Mouse (Mus musculus): ENCODE results near the gene Sos1. TPM values are rescaled to one million over a fixed set of nuclear protein-coding genes. Genes with fewer than 3 reads are reported as not detected.

Sos1 gene
- polyA plus RNA-seq, 1 experiment from 2014 or later = 2.2 TPM

DNA sequence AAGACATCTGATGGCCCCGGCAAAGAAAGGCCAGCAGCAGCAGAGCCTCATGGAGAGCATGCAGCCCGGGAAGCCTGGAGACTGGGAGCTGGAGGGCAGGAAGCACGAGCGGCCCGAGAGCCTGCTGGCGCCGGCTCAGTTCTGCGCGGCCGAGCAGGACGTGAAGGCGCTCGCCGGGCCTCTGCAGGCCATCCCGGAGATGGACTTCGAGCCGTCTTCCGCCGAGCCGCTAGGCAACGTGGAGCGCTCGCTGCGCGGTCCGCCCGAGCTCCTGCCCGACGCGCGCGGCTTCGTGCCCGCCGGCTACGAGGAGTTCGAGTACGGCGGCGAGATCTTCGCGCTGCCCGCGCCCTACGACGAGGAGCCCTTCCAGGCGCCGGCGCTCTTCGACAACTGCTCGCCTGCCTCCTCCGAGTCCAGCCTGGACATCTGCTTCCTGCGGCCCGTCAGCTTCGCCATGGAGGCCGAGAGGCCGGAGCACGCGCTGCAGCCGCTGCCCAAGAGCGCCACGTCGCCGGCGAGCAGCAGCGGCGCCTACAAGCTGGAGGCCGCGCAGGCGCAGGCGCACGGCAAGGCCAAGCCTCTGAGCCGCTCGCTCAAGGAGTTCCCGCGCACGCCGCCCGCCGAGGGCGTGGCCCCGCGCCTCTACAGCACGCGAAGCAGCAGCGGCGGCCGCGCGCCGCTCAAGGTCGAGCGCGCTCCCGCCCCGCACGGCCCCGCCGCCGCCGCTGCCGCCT, 107.1 kb downstream of the Sos1 start, which contains the start of gene Gm10190:
Gm10190 (minus strand) TSS at position 553 of the 737 bp plus-strand sequence.
- 6% methylated on average over 74 of the region's 102 CpGs for whole genome bisulfite sequencing

GRCm38 (mm10) chr17:80368606-80369005, 111.6 kb downstream of the Sos1 start:
- 82% methylated on average over 9 of the region's 9 CpGs for WGBS
- H3K9me3 ChIP-seq (ENCODE audit: control insufficient read depth, low read length) = no peaks in the 10 kb centered on the region

More for the DNA sequence above, 107.1 kb downstream of the Sos1 start, which contains the start of gene Gm10190:
- Histone ChIP-seq H3K27ac (replicated peaks) (peak within 1 kb of the TSS; percentile 74), H3K4me2 (replicated peaks; ENCODE audit: low read depth) (peak within 1 kb of the TSS; percentile 76), H3K4me1 (replicated peaks; ENCODE audit: control insufficient read depth, insufficient read depth) (0 out of 2 replicates have a peak, but pooled peaks cover 3% of the 10 kb centered on the region), H3K4me3 (ENCODE audit: low read depth, low read length) (peak within 1 kb of the TSS; percentile 43), H3K36me3 (ENCODE audit: control insufficient read depth, insufficient read depth, low read length) (no peaks in the 10 kb centered on the region), H3K9ac (ENCODE audit: low read length) (peak within 1 kb of the TSS; percentile 77), H3K9me3 (ENCODE audit: control insufficient read depth, low read length) (no peaks in the 10 kb centered on the region), H3K27me3 (ENCODE audit: control insufficient read depth, insufficient read depth, low read length) (no peaks in the 10 kb centered on the region)
- peak; percentile 99 for ATAC-seq (ENCODE audit: low FRiP score, low TSS enrichment)
- peak; percentile 93 for DNase-seq (ENCODE audit: low spot score)
- no peak for TF ChIP-seq EP300 (optimal IDR thresholded peaks at IDR 0.05)
- no peak for TF ChIP-seq CTCF (IDR thresholded peaks at IDR 0.05; ENCODE audit: low read depth)

DNA sequence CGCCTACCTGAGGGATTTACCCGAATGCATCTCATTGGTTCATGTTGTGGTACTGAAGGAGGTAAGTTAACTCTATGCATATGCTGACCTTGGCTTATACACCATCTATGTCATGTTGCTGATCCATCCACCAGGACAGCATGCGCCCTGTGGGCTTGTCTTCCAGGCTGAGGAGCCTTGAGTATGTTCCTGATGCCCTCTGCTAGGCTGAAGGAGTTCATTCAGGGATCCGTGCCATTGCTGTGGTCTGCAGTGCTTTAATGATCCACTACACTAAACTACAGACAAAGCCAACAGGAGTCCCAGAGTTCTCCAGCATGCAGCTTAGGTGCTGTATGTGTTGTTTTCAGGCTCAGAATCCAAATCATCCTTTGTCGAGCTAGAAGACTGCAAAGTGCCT, 113.0 kb downstream of the Sos1 start:
- no peaks in the 10 kb centered on the region for H3K4me1 ChIP-seq (replicated peaks; ENCODE audit: control insufficient read depth, insufficient read depth)
- H3K36me3 ChIP-seq (ENCODE audit: control insufficient read depth, insufficient read depth, low read length) = no peaks in the 10 kb centered on the region
- H3K9me3 ChIP-seq (ENCODE audit: control insufficient read depth, low read length) = no peaks in the 10 kb centered on the region
- H3K27ac ChIP-seq (replicated peaks) = no peak overlapping the region
- WGBS = 86% methylated on average over 5 of the region's 5 CpGs
- DNase-seq (ENCODE audit: low spot score) (no peak), ATAC-seq (ENCODE audit: low FRiP score, low TSS enrichment) (no peak)
- no peak overlapping the region for H3K9ac ChIP-seq (ENCODE audit: low read length)
- H3K27me3 ChIP-seq (ENCODE audit: control insufficient read depth, insufficient read depth, low read length) = no peaks in the 10 kb centered on the region
- no peak overlapping the region for H3K4me3 ChIP-seq (ENCODE audit: low read depth, low read length)
- TF ChIP-seq CTCF (IDR thresholded peaks at IDR 0.05; ENCODE audit: low read depth) (no peak), EP300 (optimal IDR thresholded peaks at IDR 0.05) (no peak)
- no peak overlapping the region for H3K4me2 ChIP-seq (replicated peaks; ENCODE audit: low read depth)

More at GRCm38 (mm10) chr17:80368606-80369005, 111.6 kb downstream of the Sos1 start:
- ATAC-seq (ENCODE audit: low FRiP score, low TSS enrichment) (no peak), DNase-seq (ENCODE audit: low spot score) (no peak)
- no peak for TF ChIP-seq EP300 (optimal IDR thresholded peaks at IDR 0.05)
- no peak for TF ChIP-seq CTCF (IDR thresholded peaks at IDR 0.05; ENCODE audit: low read depth)
- Histone ChIP-seq H3K27ac (replicated peaks) (no peak overlapping the region), H3K4me1 (replicated peaks; ENCODE audit: control insufficient read depth, insufficient read depth) (0 out of 2 replicates have a peak, but pooled peaks cover under 1% of the 10 kb centered on the region), H3K27me3 (ENCODE audit: control insufficient read depth, insufficient read depth, low read length) (no peaks in the 10 kb centered on the region), H3K36me3 (ENCODE audit: control insufficient read depth, insufficient read depth, low read length) (no peaks in the 10 kb centered on the region), H3K4me2 (replicated peaks; ENCODE audit: low read depth) (no peak overlapping the region), H3K4me3 (ENCODE audit: low read depth, low read length) (no peak overlapping the region), H3K9ac (ENCODE audit: low read length) (no peak overlapping the region)

GRCm38 (mm10) chr17:80360245-80360644, 120.0 kb downstream of the Sos1 start:
- ATAC-seq (ENCODE audit: low FRiP score, low TSS enrichment) (no peak), DNase-seq (ENCODE audit: low spot score) (no peak)
- no peak overlapping the region for H3K4me2 ChIP-seq (replicated peaks; ENCODE audit: low read depth)
- H3K9me3 ChIP-seq (ENCODE audit: control insufficient read depth, low read length) = no peaks in the 10 kb centered on the region
- TF ChIP-seq EP300 (optimal IDR thresholded peaks at IDR 0.05) = no peak
- no peak for TF ChIP-seq CTCF (IDR thresholded peaks at IDR 0.05; ENCODE audit: low read depth)
- H3K9ac ChIP-seq (ENCODE audit: low read length) = no peak overlapping the region
- no peak overlapping the region for H3K4me3 ChIP-seq (ENCODE audit: low read depth, low read length)
- no peaks in the 10 kb centered on the region for H3K27me3 ChIP-seq (ENCODE audit: control insufficient read depth, insufficient read depth, low read length)
- no peaks in the 10 kb centered on the region for H3K36me3 ChIP-seq (ENCODE audit: control insufficient read depth, insufficient read depth, low read length)
- no peaks in the 10 kb centered on the region for H3K4me1 ChIP-seq (replicated peaks; ENCODE audit: control insufficient read depth, insufficient read depth)
- H3K27ac ChIP-seq (replicated peaks) = no peak overlapping the region
- 70% methylated on average over 8 of the region's 8 CpGs for WGBS

- ATAC-seq (ENCODE audit: low FRiP score, low TSS enrichment) (no peak), DNase-seq (ENCODE audit: low spot score) (no peak)
- Histone ChIP-seq H3K27me3 (ENCODE audit: control insufficient read depth, insufficient read depth, low read length) (no peaks in the 10 kb centered on the region), H3K9me3 (ENCODE audit: control insufficient read depth, low read length) (no peaks in the 10 kb centered on the region), H3K9ac (ENCODE audit: low read length) (no peak overlapping the region), H3K4me1 (replicated peaks; ENCODE audit: control insufficient read depth, insufficient read depth) (no peaks in the 10 kb centered on the region), H3K4me2 (replicated peaks; ENCODE audit: low read depth) (no peak overlapping the region), H3K4me3 (ENCODE audit: low read depth, low read length) (no peak overlapping the region), H3K36me3 (ENCODE audit: control insufficient read depth, insufficient read depth, low read length) (no peaks in the 10 kb centered on the region), H3K27ac (replicated peaks) (no peak overlapping the region)
- WGBS = 32% methylated on average over 6 of the region's 6 CpGs
- no peak for TF ChIP-seq EP300 (optimal IDR thresholded peaks at IDR 0.05)
- no peak for TF ChIP-seq CTCF (IDR thresholded peaks at IDR 0.05; ENCODE audit: low read depth)
Observed at GRCm38 (mm10) chr17:80347234-80347633, 133.0 kb downstream of the Sos1 start.

- 57% methylated on average over 11 of the region's 11 CpGs for WGBS
- no peak for TF ChIP-seq CTCF (IDR thresholded peaks at IDR 0.05; ENCODE audit: low read depth)
- no peak for TF ChIP-seq EP300 (optimal IDR thresholded peaks at IDR 0.05)
Observed at GRCm38 (mm10) chr17:80346591-80347125, 133.6 kb downstream of the Sos1 start.

More at GRCm38 (mm10) chr17:80346591-80347125, 133.6 kb downstream of the Sos1 start:
- H3K9me3 ChIP-seq (ENCODE audit: control insufficient read depth, low read length) = no peaks in the 10 kb centered on the region
- no peaks in the 10 kb centered on the region for H3K4me1 ChIP-seq (replicated peaks; ENCODE audit: control insufficient read depth, insufficient read depth)
- H3K4me2 ChIP-seq (replicated peaks; ENCODE audit: low read depth) = no peak overlapping the region
- H3K4me3 ChIP-seq (ENCODE audit: low read depth, low read length) = no peak overlapping the region
- DNase-seq (ENCODE audit: low spot score) = no peak
- H3K9ac ChIP-seq (ENCODE audit: low read length) = no peak overlapping the region
- no peak for ATAC-seq (ENCODE audit: low FRiP score, low TSS enrichment)
- H3K27ac ChIP-seq (replicated peaks) = no peak overlapping the region
- H3K27me3 ChIP-seq (ENCODE audit: control insufficient read depth, insufficient read depth, low read length) = no peaks in the 10 kb centered on the region
- H3K36me3 ChIP-seq (ENCODE audit: control insufficient read depth, insufficient read depth, low read length) = no peaks in the 10 kb centered on the region
